Mouse (Mus musculus) left cerebral cortex, adult 9 months (tissue): ENCODE data around the gene Ston2.

Source experiments
- DNase-seq, 2 experiments: peaks; one replicate each; pipeline ENCODE4 v3.0.0; 2022; ENCODE audit warnings: low spot score in 2 of 2

The Ston2 gene

DNA sequence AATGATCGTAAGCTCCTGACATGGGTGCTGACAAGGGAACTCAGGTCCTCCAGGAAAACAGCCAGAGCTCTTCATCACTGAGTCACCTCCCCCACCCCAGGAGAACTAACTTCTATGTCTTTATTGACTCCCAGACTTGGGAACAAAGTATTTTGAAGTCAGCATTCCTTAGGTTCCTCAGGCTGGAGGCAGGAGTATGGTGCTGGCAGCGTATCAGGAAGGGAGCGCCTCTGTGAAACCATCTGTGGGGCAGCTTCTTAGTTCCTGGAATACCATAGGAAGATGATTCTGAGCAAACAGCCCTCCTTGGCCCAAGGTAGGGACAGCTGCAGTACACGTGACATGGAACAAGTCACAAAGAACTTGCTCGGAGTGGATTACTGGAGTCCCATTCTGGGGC lies 84.7 kb downstream of the Ston2 start:
- no peak for DNase-seq

DNA sequence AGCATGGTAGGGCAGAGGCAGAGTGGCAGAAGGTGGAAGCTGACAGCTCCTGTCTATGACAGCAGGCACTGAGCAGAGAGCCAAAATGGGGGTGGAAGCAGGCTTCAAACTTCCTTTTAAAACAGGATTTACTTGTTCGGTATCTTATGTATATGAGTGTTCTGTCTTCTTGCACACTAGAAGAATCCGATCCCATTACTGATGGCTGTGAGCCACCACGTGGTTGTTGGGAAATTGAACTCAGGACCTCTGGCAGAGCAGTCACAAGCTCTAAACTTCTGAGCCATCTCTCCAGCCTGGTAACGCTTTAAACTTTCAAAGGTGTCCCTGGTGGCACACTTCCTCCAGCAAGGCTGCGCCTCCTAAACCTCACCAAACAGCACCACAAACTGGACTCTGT lies 85.4 kb downstream of the Ston2 start:
- no peak for DNase-seq

DNA sequence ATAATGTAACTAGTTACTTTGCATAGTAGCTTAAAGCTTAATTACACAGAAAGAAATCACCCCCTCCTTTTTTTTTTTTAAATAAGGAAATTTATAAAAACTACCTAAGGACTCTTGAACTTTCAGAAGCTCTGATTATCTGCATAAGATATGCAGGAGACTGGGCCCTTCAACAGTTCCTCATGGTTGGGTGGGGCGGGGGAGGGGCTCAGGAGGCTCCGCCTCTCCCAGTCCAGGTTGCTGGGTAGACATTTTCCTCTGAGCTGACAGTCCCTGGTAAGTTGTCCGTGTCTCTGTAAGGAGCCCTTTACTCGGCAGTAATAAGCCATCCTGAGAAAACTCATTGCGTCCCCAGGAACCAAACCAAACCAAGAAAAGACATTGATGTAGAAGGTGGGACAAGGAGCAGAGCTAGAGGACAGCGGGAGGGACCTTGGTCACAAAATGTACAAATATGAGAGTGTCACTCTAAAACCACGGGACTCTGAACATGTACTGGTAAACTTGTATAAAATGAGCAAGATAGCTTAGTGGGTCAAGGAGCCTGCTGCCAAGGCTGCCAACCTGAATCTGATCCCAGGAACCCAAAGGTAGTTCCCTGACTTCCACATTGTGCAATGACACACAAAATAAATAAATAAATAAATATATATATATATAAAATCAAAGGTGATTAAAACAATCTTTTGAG lies 88.6 kb downstream of the Ston2 start:
- no peak for DNase-seq

DNA sequence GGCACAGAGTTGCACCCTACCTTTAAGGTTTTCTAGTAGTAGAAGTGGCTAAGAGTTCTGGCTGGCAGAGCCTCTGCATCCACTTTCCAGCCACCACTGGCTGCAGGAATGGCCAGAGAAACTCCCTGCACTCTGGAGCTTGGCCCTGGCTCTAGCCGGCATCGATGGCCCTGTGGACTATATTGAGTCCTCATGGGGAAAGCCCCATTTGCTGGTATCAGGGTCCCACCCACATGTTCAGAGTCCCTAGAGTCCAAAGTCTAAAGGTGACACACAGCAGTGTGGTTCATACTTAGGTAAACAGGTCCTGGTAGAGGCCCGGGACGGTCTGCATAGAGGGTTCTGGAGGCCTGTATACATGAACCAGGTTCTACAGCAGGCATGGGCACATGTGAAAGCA lies 92.0 kb downstream of the Ston2 start:
- no peak for DNase-seq

DNA sequence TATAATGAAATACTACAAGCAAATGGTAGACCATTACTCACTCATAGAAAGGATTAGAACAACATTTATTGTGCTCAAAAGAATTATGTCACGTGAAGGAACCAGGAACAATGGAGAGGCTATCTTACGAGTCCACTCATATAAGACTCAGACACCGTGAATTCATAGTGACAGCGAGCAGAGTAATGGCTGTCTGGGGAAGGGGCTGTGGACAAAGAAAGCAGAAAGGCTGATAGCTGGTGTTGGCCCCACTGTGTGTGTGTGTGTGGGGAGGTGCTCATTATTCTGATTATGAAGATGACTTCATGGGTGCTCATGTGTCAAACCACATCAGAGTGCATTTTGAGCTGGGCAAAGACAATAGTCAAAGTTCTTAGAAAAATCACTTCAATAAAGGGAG lies 92.4 kb downstream of the Ston2 start:
- no peak for DNase-seq

DNA sequence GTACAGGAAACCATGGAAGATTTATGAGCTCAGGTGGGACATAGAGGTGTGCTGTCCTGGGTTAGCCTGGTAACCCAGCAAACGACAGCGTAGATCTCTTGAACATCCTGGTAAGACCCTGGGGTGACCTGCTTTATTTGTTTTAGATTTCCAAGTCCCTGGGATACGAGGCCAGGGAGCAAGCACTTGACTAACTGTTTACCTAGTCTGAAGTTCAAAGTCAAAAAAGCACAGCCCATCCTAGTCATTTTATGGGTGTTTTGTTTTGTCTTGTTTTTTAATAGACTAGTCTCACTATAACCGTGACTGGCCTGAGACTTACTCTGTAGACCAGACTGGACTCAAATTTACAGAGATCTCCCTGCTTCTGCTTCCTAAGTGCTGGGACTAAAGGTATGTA lies 93.4 kb downstream of the Ston2 start:
- DNase-seq = no peak

DNA sequence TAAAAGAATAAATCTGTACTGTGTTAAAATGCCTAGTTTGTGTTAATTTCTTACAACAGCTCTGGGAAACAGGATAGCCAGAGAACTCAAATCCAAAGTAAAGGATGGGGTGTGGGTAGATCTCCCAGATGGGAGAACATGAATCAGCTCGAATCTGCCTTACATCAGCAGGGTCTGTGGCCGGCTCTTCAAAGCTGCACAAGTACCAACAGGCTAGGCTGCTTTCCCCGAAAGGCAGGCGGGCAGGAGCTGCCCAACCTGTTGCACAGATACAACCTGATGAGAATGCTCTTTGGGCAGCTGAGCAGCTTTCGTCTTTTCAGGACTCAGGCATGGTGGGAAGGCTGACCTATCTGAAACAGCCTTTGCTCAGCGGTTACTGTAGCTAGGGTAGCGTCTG lies 94.6 kb downstream of the Ston2 start:
- DNase-seq = no peak

DNA sequence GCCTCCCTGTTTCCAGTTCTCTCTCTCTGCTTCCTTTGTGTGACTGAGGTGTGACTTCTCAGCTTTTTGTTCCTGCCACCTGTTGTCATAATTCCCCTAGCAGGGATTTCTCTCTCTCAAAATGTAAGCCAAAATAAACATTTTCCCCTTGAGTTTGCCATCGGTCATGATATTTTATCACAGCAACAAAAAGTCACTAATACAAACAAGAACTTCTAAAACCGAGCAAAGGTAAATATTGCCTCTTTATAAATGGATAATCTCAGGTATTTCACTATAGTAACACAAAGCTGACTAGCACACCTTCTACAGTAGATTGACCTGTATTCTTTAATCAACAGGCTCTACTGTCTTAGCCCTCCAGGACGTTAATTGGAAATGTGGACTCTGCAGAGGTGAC lies 95.2 kb downstream of the Ston2 start:
- DNase-seq = no peak

DNA sequence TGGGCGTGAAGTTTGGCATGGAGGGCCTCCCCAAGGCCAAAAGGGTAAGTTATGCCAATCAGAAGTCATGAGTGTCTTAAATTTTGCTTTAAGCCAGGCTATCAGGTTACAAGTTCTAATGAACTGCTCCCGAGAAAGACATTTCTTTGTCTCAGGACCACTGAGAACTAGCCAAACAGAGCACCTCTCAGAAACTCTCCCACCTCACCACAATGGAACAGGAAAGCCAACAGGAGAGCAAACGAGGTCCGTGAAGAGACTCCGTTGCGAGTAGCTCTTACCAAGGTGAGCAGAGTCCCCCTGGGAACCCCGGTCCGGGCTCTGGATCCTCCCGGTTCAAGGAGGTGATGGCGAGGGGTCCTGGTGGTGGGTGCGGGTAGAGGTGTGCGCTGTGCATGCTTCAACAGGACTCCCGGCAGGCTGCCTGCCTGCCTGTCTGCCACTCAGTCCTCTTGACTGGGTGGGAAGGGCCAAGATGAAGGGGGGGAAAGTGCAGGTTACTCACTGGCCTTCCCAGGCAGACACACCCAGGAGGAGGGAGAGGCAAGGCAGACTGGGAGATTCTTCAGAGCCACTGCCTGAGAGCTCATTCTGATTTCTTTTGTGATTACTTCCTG lies 102.4 kb downstream of the Ston2 start:
- no peak for DNase-seq

DNA sequence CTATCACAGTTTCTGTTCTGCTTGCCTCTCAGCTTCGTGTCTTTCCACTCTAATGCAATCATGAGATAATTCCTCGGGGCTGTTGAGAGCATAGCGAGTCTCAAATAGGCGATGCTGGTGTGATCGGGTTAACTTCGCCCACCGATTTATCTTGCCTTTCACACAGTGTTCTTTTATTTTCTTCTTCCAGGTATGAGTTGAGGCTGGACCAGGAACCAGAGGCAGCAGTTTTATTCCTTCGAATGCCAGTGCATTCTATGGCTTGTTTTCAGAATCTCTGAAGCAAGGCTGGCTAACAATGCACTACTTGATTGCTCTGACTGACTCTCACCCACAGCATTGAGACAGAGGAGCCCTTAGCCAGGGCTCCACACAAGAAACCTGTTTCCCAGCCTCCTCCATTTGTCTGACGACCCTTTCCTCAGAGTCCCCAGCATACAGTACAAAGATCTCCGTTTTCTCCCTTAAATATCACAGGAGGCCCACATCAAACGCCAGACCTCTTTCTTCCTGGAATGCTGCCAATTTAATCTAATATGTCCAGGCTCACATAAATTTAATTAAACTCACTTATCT lies 103.3 kb downstream of the Ston2 start:
- no peak for DNase-seq

DNA sequence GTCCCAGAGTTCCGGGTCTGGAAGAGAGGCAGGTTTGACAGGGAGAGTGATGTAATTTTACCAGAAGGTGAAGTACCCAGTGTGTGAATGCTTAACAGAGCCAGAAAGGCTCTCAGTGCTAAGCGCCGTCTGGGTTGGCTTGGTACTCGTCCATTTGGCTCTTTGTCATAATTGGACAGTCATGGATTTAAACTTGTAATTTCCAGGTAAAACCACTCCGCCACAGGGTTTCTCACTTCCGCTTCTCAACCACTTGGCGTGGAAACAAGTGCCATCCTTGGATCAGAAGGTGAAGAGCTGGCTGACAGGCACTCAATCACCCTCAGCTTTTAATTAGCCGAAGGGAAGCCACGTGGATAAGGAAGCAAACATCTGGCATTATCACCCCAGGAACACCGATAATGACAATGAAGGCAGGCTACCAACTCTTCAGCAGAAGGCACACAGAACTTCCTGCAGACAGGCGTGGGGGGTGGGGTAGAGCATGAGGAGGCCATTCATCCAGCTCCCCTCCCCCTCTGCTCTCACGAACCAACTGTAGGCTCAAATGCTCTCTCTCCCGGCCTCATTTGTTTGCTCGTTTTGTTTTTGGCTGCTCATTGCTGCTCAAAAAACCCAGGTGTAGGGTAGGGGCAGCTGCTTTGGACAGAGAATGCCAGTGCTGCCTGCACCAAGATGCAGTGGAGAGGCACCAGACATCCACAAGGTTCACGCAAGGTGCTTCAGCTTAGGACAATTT lies 103.9 kb downstream of the Ston2 start:
- no peak for DNase-seq

DNA sequence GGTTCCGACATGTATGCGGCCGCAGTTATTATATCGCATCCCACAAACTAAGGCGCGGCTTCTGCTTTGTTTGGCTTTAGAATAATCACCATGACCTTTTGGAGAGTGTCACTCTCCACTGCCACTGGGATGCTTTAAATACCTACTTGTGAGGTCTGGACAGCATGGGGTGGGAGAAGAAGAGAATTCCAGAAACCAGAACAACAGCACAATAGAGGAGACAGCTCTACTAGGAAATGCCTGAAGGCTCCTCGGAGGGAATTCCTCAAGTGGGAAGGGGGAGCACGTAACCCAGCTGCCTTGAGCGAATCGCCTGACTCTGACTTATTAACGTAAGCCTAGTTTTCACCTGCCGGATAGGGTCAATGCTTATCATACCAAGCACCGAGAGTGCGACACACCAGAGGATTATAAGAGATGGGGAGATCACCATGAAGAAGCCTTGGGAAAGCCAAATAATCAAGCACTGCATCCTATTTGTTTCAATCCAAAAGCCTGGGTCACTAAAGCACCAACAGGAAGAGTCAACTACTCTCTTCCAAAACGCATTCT lies 104.6 kb downstream of the Ston2 start:
- no peak for DNase-seq

DNA sequence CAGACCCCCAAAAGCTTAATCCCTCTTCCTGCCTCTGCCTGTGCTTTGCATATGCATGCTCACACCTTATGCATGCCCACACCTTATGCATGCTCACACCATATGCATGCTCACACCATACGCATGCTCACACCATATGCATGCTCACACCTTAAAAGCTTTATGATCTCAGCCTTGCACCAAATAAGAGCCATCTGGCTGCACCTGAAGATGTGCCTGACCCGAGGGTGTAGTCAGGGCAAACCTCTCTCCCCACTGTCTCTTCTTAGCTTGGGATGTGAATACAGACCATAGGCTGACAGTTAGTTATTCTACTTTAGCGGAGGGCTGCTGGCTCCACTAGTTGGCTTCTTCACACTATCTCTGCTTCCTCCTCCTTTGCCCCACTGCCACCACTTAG lies 105.1 kb downstream of the Ston2 start:
- DNase-seq = no peak

DNA sequence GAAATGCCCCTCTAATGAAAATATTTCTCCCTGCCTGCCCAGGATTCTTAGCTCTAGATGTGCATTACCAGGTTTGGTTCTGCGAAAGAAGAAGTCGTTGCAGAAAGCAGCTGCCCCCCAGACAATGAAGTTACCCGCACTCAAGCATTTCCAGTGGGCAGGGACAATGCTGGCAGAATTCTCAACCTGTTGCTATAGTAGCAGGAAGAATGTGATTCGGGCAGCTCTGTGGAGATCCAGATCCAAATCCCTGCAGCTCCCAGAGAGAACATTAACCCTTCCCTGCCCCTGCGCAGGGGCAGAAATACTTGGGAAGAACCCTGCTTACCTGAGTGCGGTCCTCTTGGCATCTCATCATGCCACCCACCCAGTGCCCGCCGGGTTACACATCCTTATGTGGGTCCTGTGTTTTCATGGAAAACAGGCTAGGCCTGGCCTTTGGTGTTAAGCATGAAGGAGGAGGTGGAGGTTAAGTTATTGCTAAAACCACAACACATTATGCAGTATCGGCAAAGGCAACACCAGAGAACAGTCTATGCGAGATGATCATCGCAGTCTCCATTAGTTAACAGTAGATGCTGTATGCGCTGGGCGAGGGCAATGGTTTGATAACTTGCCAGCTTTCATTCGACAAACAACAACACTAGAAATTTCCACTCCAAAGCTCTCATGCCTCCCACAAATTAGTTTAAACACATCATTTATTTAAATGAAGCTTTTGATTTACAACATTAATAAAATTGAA lies 108.7 kb downstream of the Ston2 start:
- peak in 1 of 2 experiments; percentile 35 for DNase-seq

DNA sequence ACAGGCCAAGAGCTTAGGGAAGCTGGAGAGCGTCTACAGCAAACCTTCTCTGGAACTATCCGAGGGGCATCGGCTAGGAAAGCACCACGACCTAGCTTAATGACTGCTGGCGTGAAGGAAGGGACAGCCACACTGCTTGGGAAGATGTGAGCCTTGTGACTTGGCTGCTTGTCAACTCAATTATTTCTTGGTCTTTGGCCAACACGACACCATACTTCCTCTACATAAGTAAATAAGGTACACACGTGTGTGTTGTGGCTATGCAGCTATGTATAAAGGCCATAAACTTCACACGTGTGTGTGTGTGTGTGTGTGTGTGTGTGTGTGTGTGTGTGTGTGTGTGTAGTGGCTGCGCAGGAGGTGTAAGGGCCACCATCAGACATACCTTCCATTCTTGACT lies 112.2 kb downstream of the Ston2 start:
- no peak for DNase-seq

DNA sequence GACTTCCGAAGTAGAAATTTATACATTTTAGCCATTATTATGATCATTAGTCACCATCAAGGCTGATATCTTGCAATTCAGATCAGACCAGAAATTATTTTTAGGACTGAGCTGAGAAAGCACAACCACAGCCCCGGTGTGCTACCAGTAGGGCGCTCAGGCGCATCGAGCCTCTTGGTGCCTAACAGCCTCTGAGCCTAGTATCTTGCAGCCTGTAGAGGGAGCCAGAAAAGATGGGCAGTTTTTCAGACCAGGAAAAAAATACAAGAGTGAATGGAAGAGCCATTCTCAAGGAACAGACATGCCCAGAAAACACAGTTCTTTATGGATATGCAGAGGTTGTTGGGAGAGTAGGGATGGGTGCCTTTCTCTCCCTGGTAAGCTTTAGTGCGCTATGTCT lies 115.0 kb downstream of the Ston2 start:
- DNase-seq = no peak

DNA sequence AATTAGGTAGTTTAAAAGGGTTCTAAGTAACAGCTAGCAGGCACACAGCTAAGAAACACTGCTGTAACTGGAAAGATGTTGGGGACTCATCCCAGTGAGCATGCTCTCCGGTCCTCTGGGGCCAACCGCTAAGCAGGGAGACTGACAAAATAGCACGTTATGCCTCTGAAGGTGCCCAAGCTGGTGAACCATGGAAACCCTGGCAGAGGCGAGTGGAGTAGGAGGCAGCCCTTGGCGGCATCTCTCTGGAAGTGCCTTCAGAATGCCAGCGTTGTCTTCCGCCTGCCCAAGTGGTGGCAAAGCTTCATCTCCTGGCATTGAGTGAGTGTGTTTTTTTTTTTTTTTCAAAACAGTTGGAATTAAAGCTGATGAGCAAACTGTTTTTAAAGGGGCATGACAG lies 115.7 kb downstream of the Ston2 start:
- peak in 1 of 2 experiments; percentile 26 for DNase-seq

DNA sequence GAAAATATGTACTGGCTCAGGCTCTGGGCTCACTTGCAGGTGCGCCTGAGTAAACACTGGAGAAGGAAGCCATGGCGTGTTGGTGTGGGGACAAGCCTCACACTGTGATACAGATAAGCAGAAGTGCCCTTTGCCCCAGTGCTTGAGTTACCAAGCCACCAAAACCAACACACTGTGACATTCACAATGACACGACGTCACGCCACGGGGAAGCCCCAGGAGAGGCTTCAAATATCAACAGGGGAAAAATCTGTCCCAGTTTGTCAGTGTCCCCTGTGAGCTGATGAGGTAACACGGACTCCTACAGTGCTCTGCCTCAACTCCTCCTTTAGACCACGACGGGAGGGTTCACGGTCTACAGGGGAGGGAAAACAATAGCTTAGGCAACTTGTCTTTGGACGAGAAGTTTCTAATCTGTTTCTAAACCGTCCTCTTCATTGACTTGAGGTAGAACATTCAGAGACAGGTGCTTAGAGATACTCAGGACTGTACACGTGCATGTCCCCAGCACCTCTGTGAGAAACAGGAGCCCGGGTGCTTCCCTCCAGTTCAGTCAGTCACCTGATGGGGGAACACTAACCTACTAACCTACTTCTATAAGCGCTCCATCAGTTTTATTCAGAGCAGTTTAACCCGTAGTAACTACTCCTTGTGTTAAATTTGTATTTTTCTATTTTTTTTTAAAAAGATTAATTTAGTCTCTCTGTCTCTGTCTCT lies 119.5 kb downstream of the Ston2 start:
- DNase-seq = no peak

DNA sequence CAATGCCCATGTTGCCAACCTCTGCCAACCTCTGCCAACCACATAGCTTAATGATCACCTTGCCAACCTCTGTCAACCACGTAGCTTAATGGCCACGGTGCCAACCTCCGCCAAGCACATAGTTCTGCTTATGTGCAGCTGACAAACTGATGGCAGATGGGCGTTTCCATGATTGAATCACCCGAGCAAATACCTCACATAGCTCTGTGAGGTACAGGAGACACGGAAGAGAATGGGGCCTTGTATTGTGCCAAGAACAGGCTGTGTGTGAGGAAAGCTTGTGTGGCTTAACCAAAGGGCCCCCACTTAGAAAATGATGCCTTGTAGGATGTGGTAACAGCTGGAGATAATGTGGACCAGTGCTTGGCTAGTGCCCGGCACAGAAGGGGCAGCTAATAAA lies 120.4 kb downstream of the Ston2 start:
- no peak for DNase-seq

DNA sequence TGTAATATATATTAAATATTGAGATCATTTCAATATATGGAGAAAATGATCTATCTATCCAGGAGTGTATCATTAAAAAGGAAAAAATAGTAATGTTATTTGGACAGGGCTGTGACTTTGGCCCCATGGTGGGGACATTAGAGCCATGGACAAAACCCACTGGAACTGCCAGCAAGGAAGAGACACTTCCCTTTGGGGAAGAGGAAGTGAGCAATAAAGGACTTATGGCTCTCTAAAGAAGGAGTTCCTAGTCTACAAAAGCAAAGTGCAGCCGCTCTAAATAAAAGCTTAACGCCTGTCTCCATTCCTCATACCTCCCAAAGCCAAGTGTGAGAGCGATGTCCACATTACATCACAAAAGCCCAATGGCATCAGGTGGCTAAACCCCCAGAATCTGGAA lies 121.6 kb downstream of the Ston2 start:
- no peak for DNase-seq

DNA sequence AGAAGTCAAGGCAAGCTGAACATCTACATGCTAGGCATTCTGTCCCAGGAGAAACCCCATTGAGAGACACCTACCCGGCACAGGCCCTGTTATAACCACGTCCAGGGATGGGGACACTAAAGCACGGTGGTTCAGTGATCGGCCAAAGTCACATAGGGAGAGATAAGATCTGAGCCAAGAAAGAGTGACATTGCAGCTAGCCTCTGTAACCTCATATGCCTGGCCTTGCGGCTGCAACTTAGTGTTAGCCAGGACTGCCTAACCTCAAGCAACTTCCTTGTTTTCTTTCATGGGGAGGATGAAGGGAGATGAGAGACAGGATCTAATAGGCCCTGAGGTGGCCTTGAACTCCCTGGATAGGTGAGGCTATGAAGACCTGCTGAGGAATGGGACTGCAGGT lies 122.8 kb downstream of the Ston2 start:
- DNase-seq = no peak
